8 mouse cellular contexts compared by ENCODE assay signal in genomic region chr5:36529698-36530097, GRCm38 (mm10). TPM values are rescaled to one million over a fixed set of nuclear protein-coding genes. Genes with fewer than 3 reads are reported as not detected.
DNase-seq lines count a peak whose midpoint lies in the region; ATAC-seq and TF ChIP-seq lines count a peak whose summit lies in the region.

No protein-coding gene starts in this region.

- no peaks in the 10 kb centered on the region for H3K27me3 ChIP-seq in heart, embryonic 16.5 days (ENCODE audit: control insufficient read depth, insufficient read depth, low read length)
- no peaks in the 10 kb centered on the region for H3K27me3 ChIP-seq in G1E (ENCODE audit: insufficient read depth, low read length)
- H3K27me3 ChIP-seq in forebrain, embryonic 16.5 days (replicated peaks; ENCODE audit: control insufficient read depth, insufficient read depth, low read length), result no peaks in the 10 kb centered on the region

- H3K79me2 ChIP-seq in macrophage (ENCODE audit: inconsistent target), result peaks cover 100% of the 10 kb centered on the region

- peak overlapping the region; percentile 88 for H3K9ac ChIP-seq in heart, embryonic 16.5 days (ENCODE audit: low read length)
- H3K9ac ChIP-seq in forebrain, embryonic 16.5 days (replicated peaks; ENCODE audit: low read depth, low read length), result peak overlapping the region; percentile 98

- intact Hi-C loops in left cerebral cortex, postnatal 10 days (cut with DNase I), result loop anchor here (5.0 kb wide), 1 partner anchor 53 kb away; no protein-coding TSS in a partner anchor

- WGBS in heart, embryonic 16.5 days, result 6% methylated on average over 5 of the region's 5 CpGs
- 6% methylated on average over 5 of the region's 5 CpGs for WGBS in forebrain, embryonic 16.5 days
- WGBS in macrophage (ENCODE audit: missing documents), result 19% methylated on average over 4 of the region's 5 CpGs

- H3K4me3 ChIP-seq in heart, embryonic 16.5 days (ENCODE audit: low read length), result peak overlapping the region; percentile 79
- H3K4me3 ChIP-seq in G1E (ENCODE audit: low read depth, low read length) (peak overlapping the region; percentile 77), macrophage (ENCODE audit: inconsistent target) (peak overlapping the region; percentile 46)
- peak overlapping the region; percentile 99 for H3K4me3 ChIP-seq in forebrain, embryonic 16.5 days (replicated peaks; ENCODE audit: low read length)

- ATAC-seq in heart, embryonic 16.5 days (replicated peaks; ENCODE audit: extremely low read depth, insufficient read depth, low FRiP score), result no peak
- ATAC-seq in G1E (ENCODE audit: extremely low read depth, insufficient number of reproducible peaks, low FRiP score, poor library complexity, severe bottlenecking), result no peak
- no peak for ATAC-seq in forebrain, embryonic 16.5 days
- ATAC-seq in megakaryocyte-erythroid progenitor cell, adult 5-6 weeks (replicated peaks; ENCODE audit: low FRiP score, low TSS enrichment, poor library complexity, severe bottlenecking), result no peak

- no peaks in the 10 kb centered on the region for H3K9me3 ChIP-seq in heart, embryonic 16.5 days (replicated peaks; ENCODE audit: control insufficient read depth, low read length)
- H3K9me3 ChIP-seq in G1E (replicated peaks), result no peaks in the 10 kb centered on the region
- no peaks in the 10 kb centered on the region for H3K9me3 ChIP-seq in forebrain, embryonic 16.5 days (ENCODE audit: control insufficient read depth, low read length)

- peak overlapping the region; percentile 76 for H3K4me2 ChIP-seq in heart, embryonic 16.5 days (ENCODE audit: low read depth, low read length)
- H3K4me2 ChIP-seq in forebrain, embryonic 16.5 days (ENCODE audit: low read length), result peak overlapping the region; percentile 81

- H3K36me3 ChIP-seq in heart, embryonic 16.5 days (ENCODE audit: control insufficient read depth, insufficient read depth), result no peaks in the 10 kb centered on the region
- H3K36me3 ChIP-seq in G1E (replicated peaks) (peaks cover 42% of the 10 kb centered on the region), macrophage (ENCODE audit: inconsistent target) (peaks cover 5% of the 10 kb centered on the region; the same call in 1 of the 2 replicates)
- no peaks in the 10 kb centered on the region for H3K36me3 ChIP-seq in forebrain, embryonic 16.5 days (ENCODE audit: control insufficient read depth, insufficient read depth)

- peaks cover 20% of the 10 kb centered on the region for H3K4me1 ChIP-seq in heart, embryonic 16.5 days (ENCODE audit: control insufficient read depth, insufficient read depth, low read length)
- peaks cover 34% of the 10 kb centered on the region for H3K4me1 ChIP-seq in G1E (ENCODE audit: insufficient read depth, low read depth, low read length)
- H3K4me1 ChIP-seq in forebrain, embryonic 16.5 days (replicated peaks; ENCODE audit: control insufficient read depth, insufficient read depth, low read length), result peaks cover 31% of the 10 kb centered on the region

- DNase-seq in heart, adult 11 months, result no peak
- DNase-seq in G1E (ENCODE audit: low spot score), result no peak
- DNase-seq in frontal cortex, postnatal 10 days (ENCODE audit: low spot score in 2 of 2), result no peak
- no peak for DNase-seq in left cerebral cortex, postnatal 10 days (ENCODE audit: extremely low spot score in 1 of 2, low spot score in 2 of 2)

- no peak for TF ChIP-seq CTCF in G1E (IDR thresholded peaks at IDR 0.05; ENCODE audit: low read depth, low read length)

- peak overlapping the region; percentile 79; the same call in 1 of the 2 replicates for H3K27ac ChIP-seq in heart, embryonic 16.5 days (ENCODE audit: low read length)
- peak overlapping the region; percentile 92 for H3K27ac ChIP-seq in forebrain, embryonic 16.5 days (ENCODE audit: low read length)
- 0 out of 2 replicates have a peak overlapping the region, but pooled peaks have one; percentile 17 for H3K27ac ChIP-seq in macrophage

RNA-seq across cellular contexts. Expression of gene Ccdc96, which starts 45.3 kb away (rescaled TPM):
- polyA plus RNA-seq in heart, embryonic 16.5 days (2015; fragmentation: Nextera tagmentation; extraction: Ambion mirVana), result 0.37 TPM in 2 replicates
- not detected in 2 replicates for total RNA-seq in G1E (2014; fragmentation: Nextera tagmentation)
- total RNA-seq in G1E (2017), result 0.29 and 0.60 TPM in 2 replicates
- polyA plus RNA-seq in G1E (2012), result 0.21 and 0.25 TPM in 2 replicates
- 3.0 and 3.4 TPM in 2 replicates for polyA plus RNA-seq in forebrain, embryonic 16.5 days (2015; fragmentation: Nextera tagmentation; extraction: Ambion mirVana)
- under 1 TPM in 8 of 26 experiments, not detected in 18; 0.18 to 0.51 (median 0.24) TPM for total RNA-seq in macrophage (2018; cell fraction: chromatin; rRNA removed)
- under 1 TPM in 25 of 26 experiments, not detected in 1; 0.03 to 0.32 (median 0.09) TPM for total RNA-seq in macrophage (2018; cell fraction: cytosol; rRNA removed)
- under 1 TPM in 13 of 26 experiments, not detected in 13; 0.12 to 0.38 (median 0.22) TPM for total RNA-seq in macrophage (2018; cell fraction: nucleus; rRNA removed)
- polyA plus RNA-seq in macrophage (2018), result 0.07 to 0.21 TPM (median 0.14 TPM) in 3 replicates
- total RNA-seq in megakaryocyte-erythroid progenitor cell, adult 5-6 weeks (2014; fragmentation: Nextera tagmentation), result 0.50 TPM in 1 of 2 replicates, not detected in the other
- total RNA-seq in megakaryocyte-erythroid progenitor cell, adult 5-6 weeks (2017), result 0.19 and 1.2 TPM in 2 replicates
- 1 to 10 TPM; 1.4 TPM for total RNA-seq in left cerebral cortex, postnatal 10 days (2021)

RNA-seq across cellular contexts. Expression of gene Tada2b, which starts 45.6 kb away (rescaled TPM):
- 1.7 TPM in 2 replicates for polyA plus RNA-seq in heart, embryonic 16.5 days (2015; fragmentation: Nextera tagmentation; extraction: Ambion mirVana)
- total RNA-seq in G1E (2014; fragmentation: Nextera tagmentation) (16.8 and 22.5 TPM in 2 replicates), G1E (2017) (9.8 and 15.5 TPM in 2 replicates)
- polyA plus RNA-seq in G1E (2012) (12.6 and 17.4 TPM in 2 replicates), macrophage (2018) (7.2 to 9.8 TPM (median 8.2 TPM) in 3 replicates)
- 3.0 TPM in 2 replicates for polyA plus RNA-seq in forebrain, embryonic 16.5 days (2015; fragmentation: Nextera tagmentation; extraction: Ambion mirVana)
- total RNA-seq in macrophage (2018; cell fraction: chromatin; rRNA removed), result 10 to 100 TPM in 1 of 26 experiments, 1 to 10 TPM in 23, under 1 TPM in 2; 0.71 to 11.7 (median 3.5) TPM
- total RNA-seq in macrophage (2018; cell fraction: cytosol; rRNA removed), result 10 to 100 TPM in 5 of 26 experiments, 1 to 10 TPM in 21; 4.3 to 10.9 (median 7.2) TPM
- 10 to 100 TPM in 2 of 26 experiments, 1 to 10 TPM in 24; 2.8 to 11.5 (median 4.6) TPM for total RNA-seq in macrophage (2018; cell fraction: nucleus; rRNA removed)
- total RNA-seq in megakaryocyte-erythroid progenitor cell, adult 5-6 weeks (2014; fragmentation: Nextera tagmentation), result 13.6 and 17.9 TPM in 2 replicates
- 17.4 and 20.9 TPM in 2 replicates for total RNA-seq in megakaryocyte-erythroid progenitor cell, adult 5-6 weeks (2017)
- total RNA-seq in left cerebral cortex, postnatal 10 days (2021), result 10 to 100 TPM; 29.7 to 31.6 TPM

Comparison
In these comparisons a context has a peak if more than half of its experiments do, and no peak if none do; other contexts are left out.
1. H3K27ac ChIP-seq: peak in every context shown above with its lines; median percentile 92 in forebrain, embryonic 16.5 days; 79 in heart, embryonic 16.5 days; 17 in macrophage.
2. H3K4me3 ChIP-seq: peak in every context shown above with its lines; median percentile 99 in forebrain, embryonic 16.5 days; 79 in heart, embryonic 16.5 days; 77 in G1E; 46 in macrophage.